Mouse (Mus musculus): ENCODE results near the gene Alb. TPM values are rescaled to one million over a fixed set of nuclear protein-coding genes. Genes with fewer than 3 reads are reported as not detected.

Gene Alb
- polyA plus RNA-seq, 1 experiment from 2014 or later = 0.49 TPM

- Histone ChIP-seq H3K9ac (replicated peaks; ENCODE audit: low read depth, low read length) (no peak overlapping the region), H3K9me3 (ENCODE audit: control insufficient read depth, low read length) (no peaks in the 10 kb centered on the region), H3K4me2 (ENCODE audit: low read length) (no peak overlapping the region), H3K27me3 (replicated peaks; ENCODE audit: control insufficient read depth, insufficient read depth, low read length) (no peaks in the 10 kb centered on the region), H3K36me3 (ENCODE audit: control insufficient read depth, insufficient read depth) (no peaks in the 10 kb centered on the region), H3K4me1 (replicated peaks; ENCODE audit: control insufficient read depth, insufficient read depth, low read length) (no peaks in the 10 kb centered on the region), H3K27ac (ENCODE audit: low read length) (no peak overlapping the region), H3K4me3 (replicated peaks; ENCODE audit: low read length) (no peak overlapping the region)
- no peak for ATAC-seq
- 83% methylated on average over 1 of the region's 1 CpGs for WGBS
These were observed 3.5 kb upstream of the Alb start for GRCm38 (mm10) chr5:90457241-90457640.

- H3K9ac ChIP-seq (replicated peaks; ENCODE audit: low read depth, low read length) = no peak overlapping the region
- ATAC-seq = no peak
- H3K36me3 ChIP-seq (ENCODE audit: control insufficient read depth, insufficient read depth) = no peaks in the 10 kb centered on the region
- H3K27ac ChIP-seq (ENCODE audit: low read length) = no peak overlapping the region
- H3K4me3 ChIP-seq (replicated peaks; ENCODE audit: low read length) = no peak overlapping the region
- no peaks in the 10 kb centered on the region for H3K27me3 ChIP-seq (replicated peaks; ENCODE audit: control insufficient read depth, insufficient read depth, low read length)
- no peaks in the 10 kb centered on the region for H3K4me1 ChIP-seq (replicated peaks; ENCODE audit: control insufficient read depth, insufficient read depth, low read length)
- WGBS = 77% methylated on average over 5 of the region's 5 CpGs
- H3K9me3 ChIP-seq (ENCODE audit: control insufficient read depth, low read length) = no peaks in the 10 kb centered on the region
- H3K4me2 ChIP-seq (ENCODE audit: low read length) = no peak overlapping the region
These were observed 2.0 kb upstream of the Alb start for GRCm38 (mm10) chr5:90458727-90459126.

- H3K9ac ChIP-seq (replicated peaks; ENCODE audit: low read depth, low read length) = no peak overlapping the region
- WGBS = 71% methylated on average over 4 of the region's 4 CpGs
- no peak overlapping the region for H3K4me3 ChIP-seq (replicated peaks; ENCODE audit: low read length)
- no peak for ATAC-seq
- H3K4me1 ChIP-seq (replicated peaks; ENCODE audit: control insufficient read depth, insufficient read depth, low read length) = no peaks in the 10 kb centered on the region
- no peak overlapping the region for H3K4me2 ChIP-seq (ENCODE audit: low read length)
- H3K27ac ChIP-seq (ENCODE audit: low read length) = no peak overlapping the region
- H3K27me3 ChIP-seq (replicated peaks; ENCODE audit: control insufficient read depth, insufficient read depth, low read length) = no peaks in the 10 kb centered on the region
- no peaks in the 10 kb centered on the region for H3K9me3 ChIP-seq (ENCODE audit: control insufficient read depth, low read length)
- no peaks in the 10 kb centered on the region for H3K36me3 ChIP-seq (ENCODE audit: control insufficient read depth, insufficient read depth)
These were observed 6.1 kb downstream of the Alb start for GRCm38 (mm10) chr5:90466806-90467205.

GRCm38 (mm10) chr5:90467245-90467644 lies 6.5 kb downstream of the Alb start:
- no peak overlapping the region for H3K9ac ChIP-seq (replicated peaks; ENCODE audit: low read depth, low read length)
- H3K4me1 ChIP-seq (replicated peaks; ENCODE audit: control insufficient read depth, insufficient read depth, low read length) = no peaks in the 10 kb centered on the region
- ATAC-seq = no peak
- no peak overlapping the region for H3K4me2 ChIP-seq (ENCODE audit: low read length)
- H3K9me3 ChIP-seq (ENCODE audit: control insufficient read depth, low read length) = no peaks in the 10 kb centered on the region
- H3K27ac ChIP-seq (ENCODE audit: low read length) = no peak overlapping the region
- no peak overlapping the region for H3K4me3 ChIP-seq (replicated peaks; ENCODE audit: low read length)
- no peaks in the 10 kb centered on the region for H3K36me3 ChIP-seq (ENCODE audit: control insufficient read depth, insufficient read depth)
- H3K27me3 ChIP-seq (replicated peaks; ENCODE audit: control insufficient read depth, insufficient read depth, low read length) = no peaks in the 10 kb centered on the region
- WGBS = 41% methylated on average over 6 of the region's 6 CpGs

- Histone ChIP-seq H3K4me2 (ENCODE audit: low read length) (no peak overlapping the region), H3K36me3 (ENCODE audit: control insufficient read depth, insufficient read depth) (no peaks in the 10 kb centered on the region), H3K9me3 (ENCODE audit: control insufficient read depth, low read length) (no peaks in the 10 kb centered on the region), H3K4me3 (replicated peaks; ENCODE audit: low read length) (no peak overlapping the region), H3K27ac (ENCODE audit: low read length) (no peak overlapping the region), H3K27me3 (replicated peaks; ENCODE audit: control insufficient read depth, insufficient read depth, low read length) (no peaks in the 10 kb centered on the region), H3K4me1 (replicated peaks; ENCODE audit: control insufficient read depth, insufficient read depth, low read length) (no peaks in the 10 kb centered on the region), H3K9ac (replicated peaks; ENCODE audit: low read depth, low read length) (no peak overlapping the region)
- WGBS = 92% methylated on average over 3 of the region's 3 CpGs
- ATAC-seq = no peak
These were observed 10.1 kb downstream of the Alb start for GRCm38 (mm10) chr5:90470836-90471235.

- H3K27me3 ChIP-seq (replicated peaks; ENCODE audit: control insufficient read depth, insufficient read depth, low read length) = no peaks in the 10 kb centered on the region
- H3K4me1 ChIP-seq (replicated peaks; ENCODE audit: control insufficient read depth, insufficient read depth, low read length) = no peaks in the 10 kb centered on the region
- H3K36me3 ChIP-seq (ENCODE audit: control insufficient read depth, insufficient read depth) = no peaks in the 10 kb centered on the region
- WGBS = 87% methylated on average over 4 of the region's 4 CpGs
- ATAC-seq = no peak
- H3K27ac ChIP-seq (ENCODE audit: low read length) = no peak overlapping the region
- H3K9ac ChIP-seq (replicated peaks; ENCODE audit: low read depth, low read length) = no peak overlapping the region
- no peaks in the 10 kb centered on the region for H3K9me3 ChIP-seq (ENCODE audit: control insufficient read depth, low read length)
- H3K4me3 ChIP-seq (replicated peaks; ENCODE audit: low read length) = no peak overlapping the region
- H3K4me2 ChIP-seq (ENCODE audit: low read length) = no peak overlapping the region
These were observed 13.2 kb downstream of the Alb start for GRCm38 (mm10) chr5:90473902-90474301.

- ATAC-seq = no peak
These were observed 13.7 kb downstream of the Alb start for GRCm38 (mm10) chr5:90474369-90474768.

GRCm38 (mm10) chr5:90476741-90477140 lies 16.0 kb downstream of the Alb start:
- ATAC-seq = no peak
- Histone ChIP-seq H3K27ac (ENCODE audit: low read length) (no peak overlapping the region), H3K27me3 (replicated peaks; ENCODE audit: control insufficient read depth, insufficient read depth, low read length) (no peaks in the 10 kb centered on the region), H3K9me3 (ENCODE audit: control insufficient read depth, low read length) (no peaks in the 10 kb centered on the region), H3K9ac (replicated peaks; ENCODE audit: low read depth, low read length) (no peak overlapping the region), H3K4me3 (replicated peaks; ENCODE audit: low read length) (no peak overlapping the region), H3K4me2 (ENCODE audit: low read length) (no peak overlapping the region), H3K4me1 (replicated peaks; ENCODE audit: control insufficient read depth, insufficient read depth, low read length) (no peaks in the 10 kb centered on the region), H3K36me3 (ENCODE audit: control insufficient read depth, insufficient read depth) (no peaks in the 10 kb centered on the region)
- WGBS = 92% methylated on average over 3 of the region's 3 CpGs

More at GRCm38 (mm10) chr5:90474369-90474768, 13.7 kb downstream of the Alb start:
- WGBS = 93% methylated on average over 5 of the region's 5 CpGs
- Histone ChIP-seq H3K4me2 (ENCODE audit: low read length) (no peak overlapping the region), H3K9ac (replicated peaks; ENCODE audit: low read depth, low read length) (no peak overlapping the region), H3K4me3 (replicated peaks; ENCODE audit: low read length) (no peak overlapping the region), H3K27me3 (replicated peaks; ENCODE audit: control insufficient read depth, insufficient read depth, low read length) (no peaks in the 10 kb centered on the region), H3K4me1 (replicated peaks; ENCODE audit: control insufficient read depth, insufficient read depth, low read length) (no peaks in the 10 kb centered on the region), H3K27ac (ENCODE audit: low read length) (no peak overlapping the region), H3K9me3 (ENCODE audit: control insufficient read depth, low read length) (no peaks in the 10 kb centered on the region), H3K36me3 (ENCODE audit: control insufficient read depth, insufficient read depth) (no peaks in the 10 kb centered on the region)

- WGBS = 70% methylated on average over 7 of the region's 7 CpGs
- ATAC-seq = no peak
These were observed 16.8 kb downstream of the Alb start for GRCm38 (mm10) chr5:90477308-90478140.

More at GRCm38 (mm10) chr5:90477308-90478140, 16.8 kb downstream of the Alb start:
- Histone ChIP-seq H3K4me1 (replicated peaks; ENCODE audit: control insufficient read depth, insufficient read depth, low read length) (no peaks in the 10 kb centered on the region), H3K4me3 (replicated peaks; ENCODE audit: low read length) (no peak overlapping the region), H3K4me2 (ENCODE audit: low read length) (no peak overlapping the region), H3K27me3 (replicated peaks; ENCODE audit: control insufficient read depth, insufficient read depth, low read length) (no peaks in the 10 kb centered on the region), H3K9me3 (ENCODE audit: control insufficient read depth, low read length) (no peaks in the 10 kb centered on the region), H3K36me3 (ENCODE audit: control insufficient read depth, insufficient read depth) (no peaks in the 10 kb centered on the region), H3K27ac (ENCODE audit: low read length) (no peak overlapping the region), H3K9ac (replicated peaks; ENCODE audit: low read depth, low read length) (no peak overlapping the region)
